Mouse (Mus musculus) kidney, postnatal 4 days (tissue): ENCODE measurements at regions not wholly inside any gene's neighbourhood (a gene's known extent, or its start where the extent isn't known, plus 50 kb on each side); places are given as distances from the start of the nearest gene placed in this dataset.

ENCODE experiments used
- DNase-seq, 2 experiments: peaks; one replicate each; pipeline ENCODE4 v3.0.0; 2021; ENCODE audit warnings: mixed read lengths in 2 of 2

GRCm38 (mm10) chr1:184456727-184457126 lies 275.7 kb downstream of the Hlx start:
- no peak for DNase-seq

- no peak for DNase-seq
Observed at GRCm38 (mm10) chr1:184454381-184454780, 278.0 kb downstream of the Hlx start.

- no peak for DNase-seq
Observed at GRCm38 (mm10) chr1:184453673-184454072, 278.7 kb downstream of the Hlx start.

- no peak for DNase-seq
Observed at GRCm38 (mm10) chr1:184453061-184453460, 279.4 kb downstream of the Hlx start.

DNA sequence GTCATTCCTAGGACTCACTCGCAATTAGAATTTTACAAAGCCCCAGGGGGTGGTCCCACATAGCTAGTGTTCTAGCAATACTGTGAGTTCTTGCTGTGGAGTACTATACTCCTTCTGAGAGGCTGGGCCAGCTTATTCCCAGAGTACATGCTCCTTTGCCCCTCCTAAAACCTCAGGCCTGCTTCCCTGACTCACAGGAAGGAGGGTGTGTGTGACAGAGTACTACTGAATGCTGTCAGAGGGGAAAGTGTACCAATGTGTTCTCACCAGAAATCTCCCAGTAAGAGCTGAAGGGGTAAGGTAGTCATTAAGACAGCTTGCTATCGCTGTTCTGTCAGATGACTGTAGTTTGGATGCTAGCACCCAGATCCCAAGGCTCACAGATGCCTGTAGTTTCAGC lies 280.7 kb downstream of the Hlx start:
- DNase-seq: no peak

DNA sequence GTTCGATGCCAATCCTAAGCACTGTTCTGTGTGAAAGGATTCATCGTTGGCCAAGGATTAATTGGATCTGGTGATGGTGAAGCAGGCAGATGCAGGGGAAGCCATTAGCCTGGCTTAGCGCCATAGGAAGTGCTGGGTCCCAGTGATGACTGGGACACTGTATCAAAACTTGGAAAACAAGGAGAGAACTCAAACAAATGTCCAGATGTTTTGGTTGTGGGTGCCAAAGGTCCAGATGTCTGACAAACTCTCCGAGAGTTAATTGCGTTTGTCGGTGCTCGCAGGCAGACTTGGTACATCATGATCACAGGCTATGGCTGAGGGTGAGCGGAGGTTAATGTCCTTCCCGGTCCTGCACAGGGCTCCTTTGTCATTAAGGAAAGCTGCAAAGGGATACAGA lies 283.4 kb downstream of the Hlx start:
- DNase-seq: no peak

DNA sequence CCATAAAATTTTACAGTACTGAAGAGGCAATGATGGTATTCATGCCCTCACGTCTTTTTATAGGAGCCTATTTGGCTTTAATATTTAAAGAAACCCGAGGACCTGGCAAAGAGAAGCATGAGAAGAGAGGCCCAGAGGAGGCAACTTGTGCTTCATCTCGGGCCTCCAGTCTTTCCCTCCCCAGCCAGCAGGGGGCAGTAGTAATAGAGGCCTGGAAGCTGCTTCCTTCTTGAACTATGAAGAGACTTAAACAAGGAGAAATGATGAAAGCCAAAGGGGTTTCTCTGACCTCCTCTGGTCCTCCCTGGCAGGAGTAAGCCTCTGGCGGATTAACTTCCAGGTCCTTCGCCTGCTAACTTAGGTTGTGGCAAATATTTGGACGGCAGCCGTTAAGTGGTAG lies 284.5 kb downstream of the Hlx start:
- DNase-seq: peak; percentile 83 to 86

DNA sequence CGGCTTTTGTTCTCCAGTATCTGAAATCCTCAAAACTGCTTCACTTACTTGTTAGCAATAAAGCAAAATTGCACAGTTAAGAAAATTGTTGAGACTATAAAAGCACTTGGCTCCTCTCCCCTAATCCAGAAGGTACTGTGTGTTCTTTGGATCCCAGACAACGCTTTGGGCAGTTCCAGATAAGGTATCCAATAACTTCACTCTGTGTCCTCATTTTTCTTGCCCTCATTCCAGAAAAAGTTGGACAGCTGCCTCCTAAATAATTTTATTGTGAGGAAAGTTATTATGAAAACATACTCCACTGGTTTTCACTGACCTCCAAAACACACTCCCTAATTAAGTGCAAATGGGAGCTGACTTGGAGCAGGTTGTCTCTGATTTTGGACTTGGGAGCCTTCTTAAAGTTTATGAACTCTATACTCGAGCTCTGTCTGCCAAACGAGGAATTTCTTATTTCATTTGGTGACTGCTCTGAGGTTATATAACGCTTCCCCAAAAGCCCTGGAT lies 285.2 kb downstream of the Hlx start:
- no peak for DNase-seq

- DNase-seq: no peak
Observed at GRCm38 (mm10) chr1:184444189-184444588, 288.2 kb downstream of the Hlx start.

DNA sequence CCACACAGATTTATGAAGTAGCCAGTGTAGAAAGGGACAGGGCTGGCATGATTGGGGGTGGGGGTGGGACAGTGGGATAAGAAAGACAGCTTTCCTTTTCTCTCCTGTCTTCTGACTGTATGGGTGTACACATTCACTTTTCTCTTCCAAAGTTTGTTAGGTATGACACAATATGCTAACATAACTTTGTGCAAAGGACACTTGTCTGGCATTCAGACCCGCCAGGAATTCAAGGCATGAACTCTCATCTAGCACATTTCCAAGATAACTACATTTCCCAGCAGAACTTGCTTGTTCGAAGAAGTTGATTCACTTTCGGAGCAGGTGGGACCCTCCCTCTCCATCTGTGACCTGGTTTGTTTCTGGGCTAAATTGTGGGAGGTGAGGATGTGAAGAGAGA lies 289.7 kb downstream of the Hlx start:
- no peak for DNase-seq

GRCm38 (mm10) chr1:184441005-184441557 lies 291.3 kb downstream of the Hlx start:
- peak; percentile 32 to 44 for DNase-seq

DNA sequence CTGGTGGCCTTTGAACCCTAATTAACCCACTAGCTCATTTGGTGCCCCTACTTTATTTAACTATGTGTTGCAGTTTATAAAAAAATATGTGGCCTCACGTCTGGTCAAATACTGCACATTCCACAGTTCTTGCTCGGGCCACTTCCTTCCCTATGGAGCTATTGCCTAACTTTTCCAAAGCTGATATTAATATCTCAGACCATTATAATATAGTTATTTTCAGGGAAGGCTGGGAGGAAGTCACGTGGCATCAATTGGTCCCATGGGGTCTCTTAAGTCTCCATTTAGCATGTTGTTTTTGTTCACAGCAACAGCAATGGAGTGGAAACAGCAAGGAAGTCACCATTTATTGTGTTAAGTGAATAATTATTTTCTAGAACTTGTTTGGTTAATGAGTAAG lies 292.9 kb downstream of the Hlx start:
- DNase-seq: no peak

GRCm38 (mm10) chr1:184436387-184436786 lies 296.0 kb downstream of the Hlx start:
- no peak for DNase-seq

GRCm38 (mm10) chr1:184428612-184429011 lies 303.8 kb downstream of the Hlx start:
- DNase-seq: no peak

DNA sequence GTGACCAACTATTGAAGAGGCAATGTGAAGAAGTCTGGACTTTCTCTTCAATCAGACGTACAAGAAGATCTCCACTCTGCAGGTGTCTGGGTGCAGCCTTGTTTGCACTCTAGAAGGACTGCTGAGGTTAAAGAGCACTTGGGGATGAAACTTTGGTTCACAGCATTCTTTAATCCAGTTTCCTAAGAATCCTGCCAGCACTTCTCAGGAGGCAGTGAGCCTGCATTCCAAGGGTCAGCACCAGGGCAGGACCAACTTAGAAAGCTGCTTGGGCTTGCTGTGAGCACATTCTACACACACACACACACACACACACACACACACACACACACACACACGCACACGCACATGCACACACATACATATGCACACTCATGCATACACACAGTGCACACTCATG lies 304.4 kb downstream of the Hlx start:
- no peak for DNase-seq

GRCm38 (mm10) chr1:184425694-184426093 lies 306.7 kb downstream of the Hlx start:
- DNase-seq: no peak

DNA sequence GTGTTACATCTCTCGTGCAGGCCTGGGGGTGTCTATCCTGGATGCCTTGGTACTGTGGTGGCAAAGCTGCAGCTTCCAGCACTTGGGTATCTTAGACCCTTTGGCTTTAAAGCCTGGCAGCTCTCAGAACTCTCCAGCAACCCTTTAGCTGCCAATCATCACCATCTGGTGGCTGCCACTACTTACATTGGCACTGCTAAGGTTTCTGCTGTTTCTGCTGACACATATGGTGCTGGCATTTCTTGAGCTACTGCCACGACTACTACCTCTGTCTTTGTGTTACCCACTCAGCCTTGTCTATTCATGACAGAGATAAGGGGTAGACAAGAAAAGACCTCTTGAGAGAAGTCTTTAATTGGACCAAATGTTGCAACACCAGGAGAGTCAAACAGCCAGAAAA lies 308.4 kb downstream of the Hlx start:
- no peak for DNase-seq

GRCm38 (mm10) chr1:184412596-184412995 lies 319.8 kb downstream of the Hlx start:
- DNase-seq: no peak

- no peak for DNase-seq
Observed at GRCm38 (mm10) chr1:184411066-184411465, 321.4 kb downstream of the Hlx start.

- DNase-seq: peak; percentile 27 to 32
Observed at GRCm38 (mm10) chr1:184409986-184410385, 322.4 kb downstream of the Hlx start.

DNA sequence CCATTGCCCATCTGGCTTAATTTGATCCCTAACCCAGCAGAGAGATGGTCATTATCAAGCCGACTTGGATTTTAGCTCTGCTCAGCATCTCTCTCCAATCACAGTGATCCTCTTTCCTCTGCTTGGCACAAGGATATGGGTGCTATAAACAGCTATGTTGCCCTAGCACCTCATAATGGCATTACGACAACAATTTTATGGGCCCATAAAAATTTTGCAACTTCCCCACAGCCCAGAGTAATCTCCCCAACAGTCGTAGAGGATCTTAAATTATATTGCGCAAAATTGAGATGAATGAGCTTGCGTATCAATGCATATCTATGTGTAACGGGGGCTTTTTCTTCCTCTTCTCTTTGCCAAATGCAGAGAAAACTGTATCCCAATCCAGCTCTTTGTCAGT lies 329.4 kb downstream of the Hlx start:
- no peak for DNase-seq

DNA sequence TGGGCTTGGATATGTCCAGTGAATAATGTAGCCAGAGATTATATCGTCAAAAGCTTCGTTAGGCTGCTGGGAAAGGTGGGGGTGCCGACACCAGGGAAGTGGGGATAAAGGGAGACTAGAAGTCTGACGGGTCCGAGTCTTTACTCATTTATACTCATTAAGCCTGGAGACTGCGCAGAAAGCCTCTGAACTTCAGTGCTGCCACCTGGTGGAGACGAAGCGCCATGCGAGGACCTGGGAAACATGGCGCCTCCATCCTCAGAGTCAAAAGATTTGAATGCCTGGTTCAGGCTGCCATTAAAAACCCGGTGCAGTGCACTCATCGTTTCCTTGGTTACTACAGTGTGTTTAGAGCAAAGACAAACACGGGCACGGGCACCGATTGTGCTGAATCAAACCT lies 337.2 kb downstream of the Hlx start:
- DNase-seq: peak; percentile 76 to 77

DNA sequence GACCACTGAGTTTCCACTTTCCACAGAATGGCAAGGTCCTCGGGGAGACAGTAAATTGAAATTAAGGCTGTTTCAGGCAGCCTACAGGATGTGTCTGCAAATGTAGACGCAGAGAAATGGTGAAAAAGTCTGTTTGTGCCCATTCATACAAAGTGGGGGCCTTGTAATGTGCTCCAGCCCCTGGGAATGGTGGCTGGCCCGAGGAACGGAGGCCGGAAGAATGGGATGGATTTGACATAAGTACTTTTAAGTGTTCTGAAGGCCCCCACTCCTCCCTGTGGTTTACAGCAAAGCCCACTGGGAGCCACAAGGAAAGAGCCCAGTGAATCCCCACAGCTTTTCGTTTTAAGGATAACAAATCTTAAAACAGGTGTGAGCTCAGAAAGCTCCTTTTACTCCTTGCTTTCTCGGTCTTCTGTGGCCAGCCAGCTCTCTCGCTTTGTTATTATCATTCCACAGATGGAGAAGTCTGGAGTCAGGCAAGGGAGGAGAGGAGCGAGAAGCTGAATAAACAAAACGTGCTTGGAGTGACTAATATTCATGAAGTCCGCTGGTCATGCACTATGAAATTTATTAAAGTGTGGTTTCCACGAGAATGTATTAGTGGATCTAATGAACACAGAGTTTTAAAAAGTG lies 337.7 kb downstream of the Hlx start:
- DNase-seq: no peak

DNA sequence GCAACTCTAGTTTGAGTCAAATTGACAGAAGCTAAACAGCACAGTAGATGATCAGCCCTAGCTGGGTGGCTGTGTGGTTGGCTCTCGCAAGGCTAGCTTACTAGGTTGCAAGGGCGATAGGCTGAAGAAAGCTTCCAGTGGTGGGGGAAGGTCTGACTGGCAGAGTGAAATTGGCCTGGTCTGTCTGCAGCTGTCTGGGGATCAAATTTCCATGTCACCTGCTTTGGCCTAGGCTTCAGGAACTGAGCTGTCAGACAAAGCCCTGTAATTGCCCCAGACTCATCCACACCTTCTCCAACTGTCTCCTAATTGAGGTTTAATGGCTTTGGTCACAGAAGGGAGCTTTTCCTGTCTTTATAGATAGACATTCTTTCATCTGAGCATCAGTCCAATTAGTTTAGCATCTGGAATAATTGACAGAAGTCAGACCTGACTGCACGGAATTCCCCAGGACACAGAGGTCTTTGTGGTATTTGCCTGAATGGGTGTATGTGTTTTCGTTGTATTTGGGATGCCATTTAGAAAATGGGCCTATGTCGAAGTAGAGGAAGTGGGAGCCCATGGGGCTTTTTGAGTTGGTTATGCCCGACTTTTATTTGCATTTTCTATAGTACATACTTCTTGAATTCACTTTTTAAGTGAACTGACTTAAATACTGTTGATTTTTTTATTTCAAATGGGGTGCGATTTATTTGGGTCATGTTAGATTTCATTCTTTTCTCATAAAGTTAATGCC lies 348.2 kb downstream of the Hlx start:
- DNase-seq: no peak
